Mouse (Mus musculus): ENCODE measurements at regions not wholly inside any gene's neighbourhood (a gene's known extent, or its start where the extent isn't known, plus 50 kb on each side); places are given as distances from the start of the nearest gene placed in this dataset.
A peak's percentile ranks its signal among the peaks of the same experiment; 100 is the strongest.

- no peak for DNase-seq (ENCODE audit: low read depth)
Measured at GRCm38 (mm10) chr7:83031101-83031500, 164.0 kb downstream of the Mex3b start.

- DNase-seq (ENCODE audit: low read depth) = no peak
Measured at GRCm38 (mm10) chr7:83032025-83032424, 164.9 kb downstream of the Mex3b start.

- DNase-seq (ENCODE audit: low read depth) = no peak
Measured at GRCm38 (mm10) chr7:83032924-83033323, 165.8 kb downstream of the Mex3b start.

DNA sequence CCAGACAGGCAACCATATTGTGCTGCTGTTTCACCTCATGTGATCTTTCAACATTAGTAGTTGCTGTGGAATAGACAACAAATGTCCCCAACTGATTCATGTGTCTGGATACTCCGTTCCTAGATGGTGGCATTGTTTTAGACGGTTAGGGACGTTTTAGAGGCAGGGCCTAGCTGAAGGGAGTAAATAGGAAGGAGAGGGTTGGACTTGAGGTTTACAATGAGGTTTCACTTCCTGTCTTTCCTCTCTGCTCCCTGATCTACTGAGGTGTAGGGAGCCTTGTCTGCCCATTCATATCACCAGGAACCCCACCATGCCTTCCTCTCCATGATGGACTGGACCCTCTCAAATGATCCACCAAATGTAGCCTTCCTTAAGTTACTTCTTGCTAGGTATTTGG lies 168.1 kb downstream of the Mex3b start:
- DNase-seq (ENCODE audit: low read depth) = no peak

DNA sequence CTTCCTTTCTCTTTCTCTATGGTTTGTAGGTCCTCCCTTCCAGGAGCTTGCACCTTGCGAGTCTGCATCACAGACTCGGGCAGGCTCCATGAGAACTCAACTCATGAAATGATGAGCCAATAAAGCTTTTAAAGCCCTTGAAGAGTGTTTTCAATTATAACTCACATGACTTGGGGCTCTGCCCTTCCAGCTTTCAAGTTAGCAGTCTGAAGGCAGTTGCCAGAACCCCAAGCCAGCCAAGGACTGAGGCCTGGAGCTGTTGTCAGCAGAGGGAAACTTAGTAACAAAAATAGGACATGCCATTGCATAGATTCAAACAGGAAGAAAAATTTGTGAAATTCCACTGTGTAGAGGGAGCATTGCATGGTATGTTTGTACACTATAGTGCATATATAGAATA lies 169.3 kb downstream of the Mex3b start:
- no peak for DNase-seq (ENCODE audit: low read depth)

DNA sequence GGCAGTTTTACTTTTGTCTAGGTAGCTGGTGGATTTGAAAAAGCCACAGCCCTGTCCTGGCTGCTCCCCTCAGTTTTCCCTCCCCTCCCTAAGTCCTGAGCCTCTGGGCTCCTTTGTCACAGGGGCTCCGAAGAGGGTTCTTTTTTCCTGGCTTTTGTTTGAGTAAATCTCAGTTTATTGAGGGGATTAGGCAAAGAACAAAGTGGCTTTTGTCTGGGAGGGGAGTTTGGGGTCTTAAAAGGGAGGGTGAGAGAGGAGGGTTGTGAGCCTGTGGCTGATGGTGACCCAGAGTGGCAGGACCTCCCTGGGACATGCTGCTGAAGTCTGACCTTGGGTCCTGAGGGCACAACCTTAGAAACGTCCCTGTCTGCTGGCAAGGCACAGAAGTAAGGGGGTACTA lies 170.0 kb downstream of the Mex3b start:
- no peak for DNase-seq (ENCODE audit: low read depth)

GRCm38 (mm10) chr7:83037714-83038113 lies 170.6 kb downstream of the Mex3b start:
- DNase-seq (ENCODE audit: low read depth) = no peak

DNA sequence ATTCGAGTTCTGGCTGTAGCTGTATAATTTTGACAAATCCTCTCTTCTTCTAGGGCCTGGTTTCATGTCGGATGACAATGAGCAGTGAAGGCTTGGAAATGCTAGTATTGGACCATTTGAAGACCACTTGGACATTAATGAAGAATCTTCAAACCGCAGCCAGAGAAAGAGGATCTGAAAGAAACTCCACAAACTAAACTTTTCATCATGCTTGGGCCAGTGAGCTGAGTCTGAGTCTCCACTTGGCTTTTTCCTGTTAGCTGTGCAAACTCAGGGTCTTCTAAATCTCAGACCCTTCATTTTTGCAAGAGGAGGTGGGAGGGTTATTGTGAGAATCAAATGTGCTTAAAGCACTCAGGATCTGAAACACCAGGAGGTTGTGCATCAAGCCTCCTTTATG lies 176.6 kb downstream of the Mex3b start:
- DNase-seq (ENCODE audit: low read depth) = no peak

DNA sequence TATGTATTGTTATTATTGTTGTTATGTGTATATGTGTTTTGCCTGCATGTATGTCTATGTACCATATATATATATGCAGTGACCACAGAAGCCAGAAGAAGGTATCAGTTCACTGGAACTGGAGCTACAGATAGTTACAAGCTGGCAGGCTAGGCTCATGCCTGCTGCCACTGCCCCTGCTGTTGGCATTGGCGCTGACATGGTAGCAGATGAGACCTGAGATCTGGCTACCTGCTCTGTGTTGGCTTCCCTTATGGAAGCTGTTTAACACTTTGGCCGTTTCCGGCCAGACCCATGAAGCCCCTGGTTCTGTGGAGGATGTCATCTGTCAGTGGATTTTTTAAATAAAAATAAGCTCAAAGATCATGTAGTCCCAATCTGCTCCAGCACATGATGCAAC lies 178.1 kb downstream of the Mex3b start:
- DNase-seq (ENCODE audit: low read depth) = no peak

GRCm38 (mm10) chr7:83050011-83050410 lies 182.9 kb downstream of the Mex3b start:
- no peak for DNase-seq (ENCODE audit: low read depth)

GRCm38 (mm10) chr7:83050833-83051497 lies 183.8 kb downstream of the Mex3b start:
- DNase-seq (ENCODE audit: low read depth) = no peak

GRCm38 (mm10) chr7:83056101-83056935 lies 189.2 kb downstream of the Mex3b start:
- DNase-seq (ENCODE audit: low read depth) = no peak

- DNase-seq (ENCODE audit: low read depth) = no peak
Measured at GRCm38 (mm10) chr7:83060318-83060717, 193.2 kb downstream of the Mex3b start.

GRCm38 (mm10) chr7:83060733-83061132 lies 193.6 kb downstream of the Mex3b start:
- no peak for DNase-seq (ENCODE audit: low read depth)

- DNase-seq (ENCODE audit: low read depth) = no peak
Measured at GRCm38 (mm10) chr7:83061197-83061893, 194.2 kb downstream of the Mex3b start.

DNA sequence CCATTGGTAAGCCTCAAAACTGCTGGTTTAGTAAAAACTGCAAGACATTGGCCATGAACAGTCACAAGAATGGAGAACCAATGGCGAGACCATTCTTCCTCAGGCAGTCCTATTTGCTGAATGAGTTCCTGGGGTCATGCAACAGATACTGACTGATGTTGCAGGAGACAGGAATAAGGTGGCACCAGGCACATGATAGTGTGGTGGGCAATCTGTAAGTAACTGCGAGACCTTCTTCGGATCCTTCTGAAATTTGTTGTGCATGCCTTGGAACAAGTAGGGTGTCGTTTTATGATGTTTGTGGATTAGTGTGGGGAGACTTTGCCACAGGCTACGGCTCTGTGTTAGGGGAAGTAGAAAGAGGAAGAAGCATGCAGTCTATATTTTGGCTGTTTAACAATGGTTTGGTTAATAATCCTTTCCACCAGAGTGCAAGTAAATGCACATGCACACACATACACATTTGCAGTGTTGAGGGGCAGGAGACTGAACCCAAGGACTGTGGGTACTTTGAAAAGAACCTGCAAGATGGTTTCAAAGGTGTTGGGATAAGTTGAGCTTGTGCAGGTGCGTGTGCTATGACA lies 194.9 kb downstream of the Mex3b start:
- peak; percentile 19 for DNase-seq (ENCODE audit: low read depth)

DNA sequence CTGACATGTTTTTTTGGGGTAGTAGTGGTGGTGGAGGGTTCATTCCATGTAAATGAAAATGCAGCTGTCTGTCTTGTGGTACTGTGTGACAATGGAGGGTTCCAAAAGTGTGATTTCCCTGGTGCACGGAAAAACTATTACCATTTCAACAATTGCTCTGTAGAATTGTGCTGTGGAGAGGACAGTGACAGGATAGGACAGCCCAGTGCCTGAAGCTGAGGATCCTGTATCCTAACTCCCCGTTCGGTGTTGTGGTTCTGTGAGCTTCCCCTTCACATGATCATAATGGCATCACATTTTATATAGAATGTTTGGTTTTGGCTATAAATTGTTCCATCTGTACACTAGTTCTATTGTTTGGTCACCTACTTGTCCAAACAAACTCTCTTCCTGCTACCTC lies 196.4 kb downstream of the Mex3b start:
- no peak for DNase-seq (ENCODE audit: low read depth)

DNA sequence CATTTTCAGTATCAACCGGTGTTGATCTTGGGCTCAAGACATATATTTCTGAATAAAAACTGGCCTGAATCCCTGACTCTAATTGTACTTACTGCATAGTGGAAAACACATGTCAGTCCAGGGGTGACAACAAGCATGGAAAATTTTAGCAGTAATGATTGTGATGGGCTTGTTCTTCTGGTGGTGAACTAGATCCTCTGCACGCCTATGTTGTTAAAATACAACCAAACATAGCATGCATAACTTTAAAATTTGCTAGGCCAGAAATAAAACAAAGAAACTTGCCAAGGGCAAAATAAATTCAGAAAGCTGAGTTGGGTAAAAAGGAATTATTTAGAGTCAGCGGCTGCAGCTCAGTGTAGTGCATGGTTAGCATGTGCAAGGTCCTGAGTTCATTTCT lies 198.2 kb downstream of the Mex3b start:
- no peak for DNase-seq (ENCODE audit: low read depth)

DNA sequence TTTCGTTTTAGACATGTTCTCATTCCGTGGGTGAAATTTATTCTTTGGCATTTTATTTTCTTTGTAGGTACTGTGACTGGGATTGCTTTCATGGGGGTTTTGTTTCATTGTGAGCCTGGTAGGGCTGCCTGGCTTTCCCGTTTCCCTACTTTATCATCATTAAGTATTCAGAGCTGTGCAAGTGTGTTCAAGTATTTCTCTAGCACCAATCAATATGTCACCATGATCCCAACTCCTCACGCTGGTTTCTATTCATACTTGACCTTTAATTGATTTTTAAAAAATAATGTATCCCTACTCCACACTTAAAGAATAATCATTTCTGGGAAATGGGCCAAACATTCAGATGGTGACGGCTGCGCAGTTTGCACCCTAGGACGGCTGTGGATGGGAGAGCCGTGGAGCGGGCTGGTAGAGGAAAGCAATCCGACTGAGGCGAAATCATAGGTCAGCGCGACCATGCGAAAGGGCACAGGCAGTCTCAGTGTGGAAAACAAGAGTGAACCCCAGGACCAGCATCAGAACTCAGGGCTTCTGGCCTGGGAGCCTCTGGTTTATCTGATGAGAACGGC lies 207.4 kb downstream of the Mex3b start:
- no peak for DNase-seq (ENCODE audit: low read depth)

DNA sequence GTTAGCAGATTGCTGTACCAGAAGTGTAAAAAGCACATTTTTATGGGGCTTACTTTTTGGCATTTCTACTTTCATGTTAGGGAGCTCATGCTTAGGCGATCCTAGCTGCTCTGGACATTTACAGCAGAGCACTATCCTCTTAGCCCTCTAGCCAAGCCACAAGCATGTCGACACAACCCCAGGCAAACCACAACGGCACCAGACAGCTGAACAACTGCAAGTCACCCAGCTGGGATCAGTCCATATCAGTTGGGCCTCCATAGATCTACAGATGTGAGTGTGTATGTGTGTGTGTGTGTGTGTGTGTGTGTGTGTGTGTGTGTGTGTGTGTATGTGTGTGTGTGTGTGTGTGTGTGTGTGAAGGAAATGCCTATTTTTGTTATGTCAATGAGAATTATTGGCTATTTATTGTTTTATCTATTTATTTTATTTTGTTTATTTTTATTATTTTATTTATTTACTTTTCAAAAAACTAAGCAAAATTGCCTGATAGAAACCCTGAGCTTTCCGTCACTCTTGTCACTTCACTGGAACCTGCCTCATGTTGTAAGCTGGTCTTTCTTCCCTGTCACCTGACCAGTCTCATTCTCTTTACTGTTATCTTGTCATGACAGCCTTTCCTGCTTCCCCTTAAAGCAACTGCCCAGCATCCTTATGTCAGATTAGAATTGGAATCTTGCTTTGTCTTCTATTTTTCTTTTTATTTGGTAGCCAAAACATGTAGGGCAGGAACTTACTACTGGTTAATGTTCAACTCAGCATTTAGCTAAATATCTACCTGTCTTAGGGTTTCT lies 208.2 kb downstream of the Mex3b start:
- peak; percentile 91 for DNase-seq (ENCODE audit: low read depth)

Measured in 416B (cell line).